Comparison of ENCODE assay signal across 8 mouse cellular contexts in the genomic region with DNA sequence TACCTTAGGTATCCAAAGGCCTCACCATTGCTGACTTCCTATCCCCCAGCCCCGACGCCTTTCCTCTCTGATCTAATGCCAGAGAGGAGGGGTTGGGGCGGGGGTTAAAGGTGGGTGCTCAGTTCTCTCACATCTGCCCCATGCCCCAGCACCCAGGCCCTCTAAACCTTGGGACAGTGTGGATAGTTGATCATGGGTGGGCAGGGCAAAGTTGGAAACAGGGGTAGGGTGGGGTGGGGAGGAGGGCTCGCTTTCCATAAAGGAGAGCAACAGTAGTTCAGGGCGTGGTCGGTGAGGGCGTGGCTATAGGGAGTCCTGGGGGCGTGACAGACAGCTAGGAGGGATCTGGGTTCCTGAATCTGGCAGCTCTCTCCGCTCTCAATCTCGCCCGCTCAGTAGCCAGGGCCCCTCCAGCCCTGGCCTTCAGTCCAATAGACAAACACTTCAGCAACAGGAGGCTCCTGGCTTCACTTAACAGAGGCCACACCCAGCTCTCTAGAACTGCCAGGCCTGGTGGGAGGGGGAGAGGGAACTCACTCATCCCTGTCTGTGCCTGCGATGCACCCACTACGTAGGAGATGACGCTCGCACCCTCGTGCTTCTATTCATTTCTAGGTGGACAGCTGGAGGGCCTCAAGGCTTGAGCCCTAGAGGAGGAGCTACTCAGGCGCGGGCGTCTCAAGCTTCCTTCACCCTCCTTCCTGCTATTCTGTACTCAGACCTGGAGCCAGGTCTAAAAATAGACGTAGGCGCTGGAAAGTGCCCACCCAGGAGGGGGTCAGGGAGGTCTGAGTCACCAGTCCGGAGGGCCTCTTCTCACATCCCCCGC. TPM values are rescaled to one million over a fixed set of nuclear protein-coding genes. Genes with fewer than 3 reads are reported as not detected.
A peak's percentile ranks its signal among the peaks of the same experiment; 100 is the strongest.
DNase-seq lines count a peak whose midpoint lies in the region; ATAC-seq and TF ChIP-seq lines count a peak whose summit lies in the region.

No protein-coding gene starts in this region.

- 18% methylated on average over 23 of the region's 23 CpGs for WGBS in midbrain, embryonic 11.5 days
- WGBS in midbrain, embryonic 16.5 days = 18% methylated on average over 23 of the region's 23 CpGs
- 12% methylated on average over 23 of the region's 23 CpGs for WGBS in embryonic facial prominence, embryonic 11.5 days
- 5% methylated on average over 23 of the region's 23 CpGs for WGBS in lung, embryonic 14.5 days

- TF ChIP-seq CTCF in lung, embryonic 14.5 days (IDR thresholded peaks at IDR 0.05; ENCODE audit: low read depth) = no peak

- no peaks in the 10 kb centered on the region for H3K36me3 ChIP-seq in midbrain, embryonic 11.5 days (ENCODE audit: control insufficient read depth, insufficient read depth, low read length)
- no peaks in the 10 kb centered on the region for H3K36me3 ChIP-seq in midbrain, embryonic 16.5 days (ENCODE audit: control insufficient read depth, insufficient read depth, low read length)
- H3K36me3 ChIP-seq in embryonic facial prominence, embryonic 11.5 days (replicated peaks; ENCODE audit: control insufficient read depth, insufficient read depth, low read depth, low read length) = no peaks in the 10 kb centered on the region
- no peaks in the 10 kb centered on the region for H3K36me3 ChIP-seq in lung, embryonic 14.5 days (ENCODE audit: insufficient read depth)

- H3K27ac ChIP-seq in midbrain, embryonic 11.5 days (ENCODE audit: low read depth, low read length) = no peak overlapping the region
- H3K27ac ChIP-seq in midbrain, embryonic 16.5 days (ENCODE audit: low read length) = no peak overlapping the region
- 0 out of 2 replicates have a peak overlapping the region, but pooled peaks have one; percentile 3 for H3K27ac ChIP-seq in embryonic facial prominence, embryonic 11.5 days (replicated peaks; ENCODE audit: low read depth, low read length)
- peak overlapping the region; percentile 80 for H3K27ac ChIP-seq in lung, embryonic 14.5 days (ENCODE audit: low read depth)

- ATAC-seq in midbrain, embryonic 11.5 days (ENCODE audit: low FRiP score) = peak; percentile 30; the same call in 1 of the 2 replicates
- no peak for ATAC-seq in midbrain, embryonic 16.5 days
- peak; percentile 56; the same call in 1 of the 2 replicates for ATAC-seq in embryonic facial prominence, embryonic 11.5 days (replicated peaks; ENCODE audit: insufficient number of reproducible peaks, low FRiP score, low TSS enrichment, low read depth)
- peak; percentile 88 for ATAC-seq in lung, embryonic 14.5 days (ENCODE audit: insufficient read depth)

- no peaks in the 10 kb centered on the region for H3K9me3 ChIP-seq in midbrain, embryonic 11.5 days (ENCODE audit: control insufficient read depth, low read length)
- H3K9me3 ChIP-seq in midbrain, embryonic 16.5 days (replicated peaks; ENCODE audit: control insufficient read depth, low read length, poor library complexity, severe bottlenecking) = no peaks in the 10 kb centered on the region
- no peaks in the 10 kb centered on the region for H3K9me3 ChIP-seq in embryonic facial prominence, embryonic 11.5 days (replicated peaks; ENCODE audit: control insufficient read depth, low read length)
- H3K9me3 ChIP-seq in lung, embryonic 14.5 days (ENCODE audit: low read depth, low read length) = no peaks in the 10 kb centered on the region

- no peak overlapping the region for H3K9ac ChIP-seq in midbrain, embryonic 11.5 days (ENCODE audit: low read length)
- H3K9ac ChIP-seq in midbrain, embryonic 16.5 days (ENCODE audit: low read depth, low read length) = no peak overlapping the region
- no peak overlapping the region for H3K9ac ChIP-seq in embryonic facial prominence, embryonic 11.5 days (replicated peaks; ENCODE audit: low read length)
- no peak overlapping the region for H3K9ac ChIP-seq in lung, embryonic 14.5 days

- H3K4me1 ChIP-seq in midbrain, embryonic 11.5 days (ENCODE audit: control insufficient read depth, insufficient read depth, low read length) = peaks cover 3% of the 10 kb centered on the region
- H3K4me1 ChIP-seq in midbrain, embryonic 16.5 days (ENCODE audit: control insufficient read depth, insufficient read depth, low read length) = peaks cover 30% of the 10 kb centered on the region
- H3K4me1 ChIP-seq in embryonic facial prominence, embryonic 11.5 days (ENCODE audit: control insufficient read depth, insufficient read depth, low read length) = peaks cover 3% of the 10 kb centered on the region
- H3K4me1 ChIP-seq in lung, embryonic 14.5 days (ENCODE audit: insufficient read depth) = 0 out of 2 replicates have a peak, but pooled peaks cover 9% of the 10 kb centered on the region

- no peak overlapping the region for H3K4me3 ChIP-seq in midbrain, embryonic 11.5 days (ENCODE audit: low read depth, low read length)
- no peak overlapping the region for H3K4me3 ChIP-seq in midbrain, embryonic 16.5 days (ENCODE audit: low read depth, low read length)
- no peak overlapping the region for H3K4me3 ChIP-seq in embryonic facial prominence, embryonic 11.5 days (ENCODE audit: low read depth, low read length)
- H3K4me3 ChIP-seq in lung, embryonic 14.5 days (ENCODE audit: low read depth, low read length) = peak overlapping the region; percentile 17; the same call in 1 of the 2 replicates

- no peak overlapping the region for H3K4me2 ChIP-seq in midbrain, embryonic 11.5 days
- no peak overlapping the region for H3K4me2 ChIP-seq in midbrain, embryonic 16.5 days (ENCODE audit: low read length)
- peak overlapping the region; percentile 1; the same call in 1 of the 2 replicates for H3K4me2 ChIP-seq in embryonic facial prominence, embryonic 11.5 days (ENCODE audit: low read depth, low read length)
- peak overlapping the region; percentile 51 for H3K4me2 ChIP-seq in lung, embryonic 14.5 days

- DNase-seq in midbrain, embryonic 11.5 days (ENCODE audit: low spot score, missing footprints) = peak; percentile 86
- peak; percentile 56 for DNase-seq in embryonic facial prominence, embryonic 11.5 days (ENCODE audit: low spot score)
- peak; percentile 77 to 84 for DNase-seq in heart, adult 9 months (ENCODE audit: low spot score in 2 of 2)
- DNase-seq in kidney, adult 8-10 months = peak; percentile 28 to 38
- DNase-seq in lung, embryonic 14.5 days = peak; percentile 86
- DNase-seq in right cerebral cortex, postnatal 14 days = peak; percentile 66
- no peak for DNase-seq in spleen, adult 12 weeks (ENCODE audit: low spot score)

- H3K27me3 ChIP-seq in midbrain, embryonic 11.5 days (ENCODE audit: control insufficient read depth, insufficient read depth, low read length) = no peaks in the 10 kb centered on the region; the same call in none of the 2 replicates
- no peaks in the 10 kb centered on the region for H3K27me3 ChIP-seq in midbrain, embryonic 16.5 days (ENCODE audit: control insufficient read depth, insufficient read depth, low read depth, low read length)
- no peaks in the 10 kb centered on the region; the same call in 1 of the 2 replicates for H3K27me3 ChIP-seq in embryonic facial prominence, embryonic 11.5 days (ENCODE audit: control insufficient read depth, insufficient read depth, low read length)
- H3K27me3 ChIP-seq in lung, embryonic 14.5 days (ENCODE audit: insufficient read depth, low read length) = 0 out of 2 replicates have a peak, but pooled peaks cover 7% of the 10 kb centered on the region

RNA-seq across cellular contexts. Expression of a gene that starts 10.9 kb away (rescaled TPM):
- polyA plus RNA-seq in midbrain, embryonic 11.5 days (2014; fragmentation: Nextera tagmentation; extraction: Ambion mirVana) = 5.8 and 6.9 TPM in 2 replicates
- 8.6 and 10.5 TPM in 2 replicates for polyA plus RNA-seq in midbrain, embryonic 16.5 days (2015; fragmentation: Nextera tagmentation; extraction: Ambion mirVana)
- polyA plus RNA-seq in embryonic facial prominence, embryonic 11.5 days (2014; fragmentation: Nextera tagmentation; extraction: Ambion mirVana) = 5.6 and 8.9 TPM in 2 replicates
- 55.7 and 59.5 TPM in 2 replicates for polyA plus RNA-seq in lung, embryonic 14.5 days (2014; fragmentation: Nextera tagmentation; extraction: Ambion mirVana)

RNA-seq across cellular contexts. Expression of a gene that starts 52.1 kb away (rescaled TPM):
- polyA plus RNA-seq in midbrain, embryonic 11.5 days (2014; fragmentation: Nextera tagmentation; extraction: Ambion mirVana) = 2.3 and 3.0 TPM in 2 replicates
- polyA plus RNA-seq in midbrain, embryonic 16.5 days (2015; fragmentation: Nextera tagmentation; extraction: Ambion mirVana) = 15.8 and 17.0 TPM in 2 replicates
- 2.1 and 2.2 TPM in 2 replicates for polyA plus RNA-seq in embryonic facial prominence, embryonic 11.5 days (2014; fragmentation: Nextera tagmentation; extraction: Ambion mirVana)
- polyA plus RNA-seq in lung, embryonic 14.5 days (2014; fragmentation: Nextera tagmentation; extraction: Ambion mirVana) = 2.0 TPM in 2 replicates

Comparison
In these comparisons a context has a peak if more than half of its experiments do, and no peak if none do; other contexts are left out.
1. H3K27ac ChIP-seq: peak in embryonic facial prominence, embryonic 11.5 days (single experiment) and lung, embryonic 14.5 days (single experiment); none in midbrain, embryonic 11.5 days (single experiment) and midbrain, embryonic 16.5 days (single experiment).
2. H3K4me2 ChIP-seq: peak in embryonic facial prominence, embryonic 11.5 days (single experiment) and lung, embryonic 14.5 days (single experiment); none in midbrain, embryonic 11.5 days (single experiment) and midbrain, embryonic 16.5 days (single experiment).